Mouse (Mus musculus): Measurements from ENCODE around the gene Pcnp. TPM values are rescaled to one million over a fixed set of nuclear protein-coding genes. Genes with fewer than 3 reads are reported as not detected.

Pcnp gene
- polyA plus RNA-seq, 1 experiment from 2014 or later, result 352 TPM

DNA sequence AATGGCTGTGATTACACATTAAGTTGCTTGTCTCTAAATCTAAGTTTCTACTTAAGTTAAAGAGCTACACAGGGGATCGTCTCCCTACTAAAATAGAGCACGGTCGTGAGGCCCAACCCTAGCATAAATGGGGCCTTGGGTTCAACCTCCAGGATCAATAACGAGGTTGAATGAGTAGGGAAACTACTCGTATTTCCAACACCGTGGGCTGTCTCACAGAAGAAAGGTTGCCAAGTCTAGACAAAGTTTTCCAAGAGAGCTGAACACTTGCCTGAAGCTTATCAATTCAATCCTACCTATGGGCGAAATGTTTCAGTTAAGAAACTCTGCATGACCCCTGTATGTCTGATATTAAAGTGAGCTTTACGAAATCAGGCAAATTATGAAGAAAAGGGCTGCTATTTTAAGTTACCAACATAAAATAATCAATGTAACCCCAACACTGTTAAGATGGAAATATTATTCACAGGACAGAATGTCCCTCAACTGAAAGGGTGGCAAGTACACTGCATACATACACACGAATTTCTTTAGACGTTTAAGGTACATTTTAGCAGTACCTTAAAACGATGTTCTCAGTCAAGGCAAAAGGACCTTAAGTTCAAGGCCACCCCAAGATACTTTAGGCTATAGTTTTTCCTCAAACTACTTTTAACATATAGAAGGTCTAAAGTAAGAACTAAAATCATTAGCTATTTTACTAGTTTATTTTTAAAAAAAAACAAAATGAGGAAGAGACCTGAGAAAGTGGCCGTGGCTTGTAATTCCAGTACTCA is 1.5 kb downstream of the Pcnp start:
- DNase-seq (ENCODE audit: low spot score), result no peak
- Histone ChIP-seq H3K9me3 (replicated peaks) (no peaks in the 10 kb centered on the region), H3K4me3 (peak overlapping the region; percentile 91), H3K4me1 (peaks cover 24% of the 10 kb centered on the region), H3K27ac (replicated peaks) (peak overlapping the region; percentile 97), H3K36me3 (peaks cover 49% of the 10 kb centered on the region), H3K27me3 (ENCODE audit: low read depth, poor library complexity, severe bottlenecking) (no peaks in the 10 kb centered on the region)
- WGBS, result 63% methylated on average over 12 of the region's 12 CpGs

DNA sequence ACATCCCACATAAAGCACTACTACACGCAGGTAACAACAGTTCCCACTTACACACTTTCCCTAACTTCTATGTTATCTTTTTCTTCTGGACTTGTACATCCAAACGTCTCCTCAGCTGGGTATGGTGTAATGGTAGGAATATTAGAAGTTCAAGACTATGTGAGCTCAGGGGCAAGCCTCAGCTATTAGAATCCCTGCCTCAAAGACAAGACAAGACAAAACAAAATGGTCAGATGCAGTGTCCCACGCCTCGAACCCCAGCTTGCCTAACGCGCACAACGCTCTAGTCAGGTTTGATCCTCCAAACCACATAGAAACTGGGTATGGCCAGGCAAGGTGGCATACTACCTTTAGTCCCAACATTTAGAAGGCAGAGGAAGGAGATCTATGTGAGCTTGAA is 9.9 kb downstream of the Pcnp start:
- no peak for DNase-seq (ENCODE audit: low spot score)
- 97% methylated on average over 7 of the region's 7 CpGs for WGBS
- no peaks in the 10 kb centered on the region for H3K27me3 ChIP-seq (ENCODE audit: low read depth, poor library complexity, severe bottlenecking)
- peaks cover 78% of the 10 kb centered on the region for H3K36me3 ChIP-seq
- no peak overlapping the region for H3K4me3 ChIP-seq
- H3K27ac ChIP-seq (replicated peaks), result no peak overlapping the region
- H3K9me3 ChIP-seq (replicated peaks), result peaks cover 7% of the 10 kb centered on the region; the same call in 1 of the 2 replicates
- no peaks in the 10 kb centered on the region for H3K4me1 ChIP-seq

- peaks cover 70% of the 10 kb centered on the region for H3K36me3 ChIP-seq
- H3K9me3 ChIP-seq (replicated peaks), result peaks cover 7% of the 10 kb centered on the region; the same call in 1 of the 2 replicates
- no peak overlapping the region for H3K27ac ChIP-seq (replicated peaks)
- WGBS, result 88% methylated on average over 7 of the region's 7 CpGs
- DNase-seq (ENCODE audit: low spot score), result no peak
- no peaks in the 10 kb centered on the region for H3K27me3 ChIP-seq (ENCODE audit: low read depth, poor library complexity, severe bottlenecking)
- no peaks in the 10 kb centered on the region for H3K4me1 ChIP-seq
- no peak overlapping the region for H3K4me3 ChIP-seq
Observed at GRCm38 (mm10) chr16:56014076-56014475, 15.5 kb downstream of the Pcnp start.

DNA sequence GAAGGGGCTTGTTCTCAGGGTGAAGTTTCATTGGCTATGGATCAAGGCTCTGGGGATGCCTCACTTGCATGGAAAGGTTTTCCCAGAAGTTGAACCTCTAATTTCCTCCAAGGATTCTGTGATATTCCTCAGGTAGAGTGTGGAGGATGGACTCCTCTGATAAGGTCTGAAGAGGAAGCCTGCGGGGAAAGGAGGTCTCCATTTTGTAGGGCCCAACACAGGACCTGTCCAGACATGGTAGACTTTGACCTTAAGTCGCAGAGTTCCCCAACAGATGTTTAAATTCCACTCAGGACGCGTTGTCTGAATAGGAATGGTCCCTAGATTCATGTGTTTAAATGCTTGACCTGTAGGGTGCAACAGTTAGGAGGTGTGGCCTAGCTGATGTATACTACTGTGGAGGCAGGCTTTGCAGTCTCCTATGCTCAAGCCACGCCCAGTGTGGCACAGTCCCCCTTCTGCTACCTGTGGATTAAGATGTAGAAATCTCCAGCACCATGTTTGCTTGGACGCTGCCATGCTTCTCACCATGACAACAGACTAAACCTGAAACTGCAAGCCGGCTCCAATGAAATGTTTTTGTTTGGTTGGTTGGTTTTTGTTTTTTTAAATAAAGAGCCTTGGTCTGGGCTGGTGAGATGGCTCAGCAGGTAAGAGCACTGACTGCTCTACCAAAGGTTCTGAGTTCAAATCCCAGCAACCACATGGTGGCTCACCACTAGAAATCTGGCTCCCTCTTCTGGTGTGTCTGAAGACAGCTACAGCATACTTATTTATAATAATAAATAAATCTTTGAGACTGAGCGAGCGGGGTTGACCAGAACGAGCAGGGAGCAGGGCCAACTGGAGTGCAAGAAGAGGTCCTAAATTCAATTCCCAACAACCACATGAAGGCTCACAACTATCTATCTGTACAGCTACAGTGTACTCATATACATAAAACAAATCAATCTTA is 16.5 kb downstream of the Pcnp start:
- no peak for DNase-seq (ENCODE audit: low spot score)
- Histone ChIP-seq H3K4me3 (no peak overlapping the region), H3K27ac (replicated peaks) (no peak overlapping the region), H3K36me3 (peaks cover 67% of the 10 kb centered on the region), H3K27me3 (ENCODE audit: low read depth, poor library complexity, severe bottlenecking) (no peaks in the 10 kb centered on the region), H3K4me1 (no peaks in the 10 kb centered on the region), H3K9me3 (replicated peaks) (peaks cover 7% of the 10 kb centered on the region; the same call in 1 of the 2 replicates)
- 87% methylated on average over 10 of the region's 10 CpGs for WGBS

GRCm38 (mm10) chr16:56008862-56009261 is 20.7 kb downstream of the Pcnp start:
- H3K27ac ChIP-seq (replicated peaks), result no peak overlapping the region
- 96% methylated on average over 1 of the region's 1 CpGs for WGBS
- H3K36me3 ChIP-seq, result peaks cover 78% of the 10 kb centered on the region

GRCm38 (mm10) chr16:56006798-56007197 is 22.7 kb downstream of the Pcnp start:
- Histone ChIP-seq H3K27me3 (ENCODE audit: low read depth, poor library complexity, severe bottlenecking) (no peaks in the 10 kb centered on the region), H3K4me1 (no peaks in the 10 kb centered on the region), H3K27ac (replicated peaks) (no peak overlapping the region), H3K9me3 (replicated peaks) (no peaks in the 10 kb centered on the region), H3K4me3 (no peak overlapping the region), H3K36me3 (peaks cover 76% of the 10 kb centered on the region)
- 95% methylated on average over 11 of the region's 11 CpGs for WGBS
- no peak for DNase-seq (ENCODE audit: low spot score)

More at GRCm38 (mm10) chr16:56008862-56009261, 20.7 kb downstream of the Pcnp start:
- no peaks in the 10 kb centered on the region for H3K27me3 ChIP-seq (ENCODE audit: low read depth, poor library complexity, severe bottlenecking)
- no peak overlapping the region for H3K4me3 ChIP-seq
- no peaks in the 10 kb centered on the region for H3K9me3 ChIP-seq (replicated peaks)
- DNase-seq (ENCODE audit: low spot score), result no peak
- H3K4me1 ChIP-seq, result no peaks in the 10 kb centered on the region

- H3K36me3 ChIP-seq, result peaks cover 77% of the 10 kb centered on the region
Observed at GRCm38 (mm10) chr16:55994235-55994634, 35.3 kb downstream of the Pcnp start.

GRCm38 (mm10) chr16:55990311-55990710 is 39.2 kb downstream of the Pcnp start:
- H3K36me3 ChIP-seq, result peaks cover 72% of the 10 kb centered on the region
- H3K9me3 ChIP-seq (replicated peaks), result no peaks in the 10 kb centered on the region
- 96% methylated on average over 4 of the region's 4 CpGs for WGBS

More at GRCm38 (mm10) chr16:55994235-55994634, 35.3 kb downstream of the Pcnp start:
- no peak overlapping the region for H3K27ac ChIP-seq (replicated peaks)
- H3K4me3 ChIP-seq, result no peak overlapping the region
- no peaks in the 10 kb centered on the region for H3K4me1 ChIP-seq
- no peak for DNase-seq (ENCODE audit: low spot score)
- no peaks in the 10 kb centered on the region for H3K27me3 ChIP-seq (ENCODE audit: low read depth, poor library complexity, severe bottlenecking)
- 92% methylated on average over 2 of the region's 2 CpGs for WGBS
- no peaks in the 10 kb centered on the region for H3K9me3 ChIP-seq (replicated peaks)

DNA sequence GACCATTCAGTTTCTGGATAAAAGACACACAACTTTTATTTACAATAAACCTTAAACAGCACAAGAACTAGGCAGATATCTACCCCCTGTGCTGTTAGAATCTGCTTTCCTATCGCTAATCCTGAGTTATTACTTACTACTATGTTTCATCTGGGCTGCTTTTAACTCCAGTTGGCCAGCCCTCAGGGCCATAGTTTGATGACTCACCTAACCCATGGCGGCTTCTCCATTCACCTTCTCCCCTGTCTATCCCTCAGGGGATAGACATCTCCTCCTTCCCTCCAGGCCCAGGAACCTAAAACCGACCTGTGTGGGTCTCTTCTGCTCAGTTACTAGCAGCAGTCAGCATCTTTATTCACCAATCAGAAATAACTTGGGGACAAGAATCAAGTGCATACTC is 43.5 kb downstream of the Pcnp start:
- Histone ChIP-seq H3K4me3 (no peak overlapping the region), H3K36me3 (peaks cover 81% of the 10 kb centered on the region), H3K4me1 (no peaks in the 10 kb centered on the region), H3K27ac (replicated peaks) (no peak overlapping the region), H3K27me3 (ENCODE audit: low read depth, poor library complexity, severe bottlenecking) (no peaks in the 10 kb centered on the region), H3K9me3 (replicated peaks) (no peaks in the 10 kb centered on the region)
- 94% methylated on average over 3 of the region's 3 CpGs for WGBS
- DNase-seq (ENCODE audit: low spot score), result no peak

More at GRCm38 (mm10) chr16:55990311-55990710, 39.2 kb downstream of the Pcnp start:
- no peak for DNase-seq (ENCODE audit: low spot score)
- Histone ChIP-seq H3K4me3 (no peak overlapping the region), H3K27ac (replicated peaks) (no peak overlapping the region), H3K4me1 (no peaks in the 10 kb centered on the region), H3K27me3 (ENCODE audit: low read depth, poor library complexity, severe bottlenecking) (no peaks in the 10 kb centered on the region)

DNA sequence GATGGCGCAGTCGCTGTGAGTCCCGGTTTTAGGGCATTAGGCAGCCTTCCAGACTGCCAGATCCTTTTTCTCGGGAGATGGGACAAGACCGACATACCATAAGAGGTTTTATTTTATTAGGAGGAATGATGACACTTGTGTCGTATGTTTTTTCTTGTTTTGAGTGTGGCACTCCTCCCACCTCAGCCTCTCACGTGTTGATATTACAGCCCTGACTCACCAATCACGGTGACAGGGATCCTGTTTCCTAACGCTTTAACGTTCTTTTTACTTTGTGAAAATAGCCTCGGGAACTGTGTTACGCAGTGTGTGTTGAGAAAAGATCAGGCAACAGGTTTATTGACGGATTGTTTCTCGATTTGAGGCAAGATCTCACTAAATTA is 54.6 kb downstream of the Pcnp start:
- Histone ChIP-seq H3K4me3 (peak overlapping the region; percentile 98), H3K27me3 (ENCODE audit: low read depth, poor library complexity, severe bottlenecking) (no peaks in the 10 kb centered on the region), H3K27ac (replicated peaks) (peak overlapping the region; percentile 87; the same call in 1 of the 2 replicates), H3K9me3 (replicated peaks) (no peaks in the 10 kb centered on the region), H3K36me3 (peaks cover 41% of the 10 kb centered on the region), H3K4me1 (peaks cover 32% of the 10 kb centered on the region)
- 17% methylated on average over 14 of the region's 14 CpGs for WGBS
- no peak for DNase-seq (ENCODE audit: low spot score)

DNA sequence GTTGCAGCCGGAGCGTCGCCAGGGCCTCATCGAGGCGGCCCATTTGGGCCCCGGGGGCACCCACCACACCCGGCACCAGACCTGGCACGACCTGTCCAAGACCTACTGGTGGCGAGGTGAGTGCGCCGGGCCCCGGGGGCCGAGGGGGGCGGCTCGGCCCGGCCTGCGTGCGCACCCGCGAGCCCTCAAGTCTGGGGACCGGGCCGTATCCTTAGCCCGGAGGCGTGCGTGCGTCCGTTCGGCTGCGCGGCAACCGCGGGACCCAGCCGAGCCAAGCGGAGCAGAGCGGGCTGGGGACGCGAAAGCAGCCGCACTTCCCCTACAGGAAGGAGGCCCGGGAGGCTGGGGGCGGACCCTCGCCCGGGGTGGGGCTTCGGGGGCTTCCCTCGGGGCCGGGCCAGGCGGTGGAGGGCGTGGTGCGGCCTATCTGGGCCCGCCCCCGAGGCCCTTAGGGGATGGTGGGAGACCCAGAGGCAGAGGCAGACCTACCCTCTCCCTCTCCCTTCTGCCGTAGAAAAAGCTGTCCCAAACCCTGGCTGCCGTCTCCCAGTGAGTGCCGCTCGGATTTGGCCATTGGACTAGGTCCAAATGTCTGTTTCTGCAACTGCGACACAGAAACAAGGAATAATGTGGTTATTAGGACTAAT is 55.2 kb downstream of the Pcnp start:
- Histone ChIP-seq H3K27ac (replicated peaks) (peak overlapping the region; percentile 87), H3K36me3 (peaks cover 46% of the 10 kb centered on the region), H3K4me3 (peak overlapping the region; percentile 98), H3K4me1 (peaks cover 32% of the 10 kb centered on the region), H3K27me3 (ENCODE audit: low read depth, poor library complexity, severe bottlenecking) (no peaks in the 10 kb centered on the region), H3K9me3 (replicated peaks) (no peaks in the 10 kb centered on the region)
- under 1% methylated on average over 55 of the region's 55 CpGs for WGBS
- DNase-seq (ENCODE audit: low spot score), result peak; percentile 86
